Mouse (Mus musculus): ENCODE measurements at regions not wholly inside any gene's neighbourhood (a gene's known extent, or its start where the extent isn't known, plus 50 kb on each side); places are given as distances from the start of the nearest gene placed in this dataset.

DNA sequence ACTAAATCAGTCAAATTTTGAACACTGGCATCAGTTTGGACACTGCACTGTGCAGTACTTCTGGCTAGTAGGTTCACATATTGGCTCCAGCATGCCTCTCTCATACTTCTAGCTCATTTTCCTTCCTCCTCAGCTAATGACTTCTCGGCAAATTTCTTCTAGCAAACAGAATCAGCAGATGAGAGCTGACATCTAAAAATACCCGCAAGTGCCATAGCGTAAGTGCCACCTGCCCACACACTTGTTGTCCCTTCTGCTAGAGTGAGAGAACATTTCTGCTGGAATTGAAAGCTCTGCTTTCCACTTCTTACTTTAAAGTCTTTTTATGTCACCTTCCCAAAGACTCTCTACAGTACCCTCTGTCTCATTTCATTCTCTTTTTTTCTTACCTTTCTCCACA is 835.4 kb upstream of the Celf2 start:
- H3K4me3 ChIP-seq (replicated peaks; ENCODE audit: low read depth, low read length), result no peak overlapping the region
- no peaks in the 10 kb centered on the region for H3K27me3 ChIP-seq (ENCODE audit: insufficient read depth, low read length)
- H3K9me3 ChIP-seq (replicated peaks; ENCODE audit: low read length), result no peaks in the 10 kb centered on the region
- DNase-seq (ENCODE audit: low spot score) (no peak), ATAC-seq (replicated peaks; ENCODE audit: low FRiP score, low read depth) (no peak)
- H3K36me3 ChIP-seq (ENCODE audit: insufficient read depth, low read length), result no peaks in the 10 kb centered on the region
- H3K4me2 ChIP-seq (ENCODE audit: low read length), result no peak overlapping the region
- no peak overlapping the region for H3K27ac ChIP-seq
- H3K4me1 ChIP-seq (replicated peaks; ENCODE audit: insufficient read depth, low read length), result no peaks in the 10 kb centered on the region
- WGBS, result 91% methylated on average over 3 of the region's 3 CpGs
- TF ChIP-seq CTCF (IDR thresholded peaks at IDR 0.05; ENCODE audit: low read depth), result no peak
- no peak overlapping the region for H3K9ac ChIP-seq (ENCODE audit: low read depth, low read length)

DNA sequence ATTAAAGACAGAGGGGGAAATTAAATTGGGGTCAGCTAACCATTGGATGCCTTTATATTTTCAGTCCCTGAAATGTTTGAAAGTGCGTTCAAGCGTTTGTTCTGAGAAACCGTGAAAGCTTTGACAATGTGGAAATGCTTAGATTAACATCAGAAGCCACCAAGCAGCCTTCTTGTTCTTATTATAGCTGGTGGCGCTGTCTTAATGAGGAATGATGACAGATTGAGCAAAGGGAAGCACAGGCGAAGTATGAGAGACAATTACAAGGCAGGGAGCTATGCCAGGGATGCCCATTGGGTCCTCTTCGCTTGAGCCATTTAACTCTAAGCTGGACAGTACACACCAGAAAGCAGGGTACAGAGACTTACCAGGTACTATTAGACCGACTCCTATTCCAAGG is 828.9 kb upstream of the Celf2 start:
- H3K4me1 ChIP-seq (replicated peaks; ENCODE audit: insufficient read depth, low read length), result no peaks in the 10 kb centered on the region
- H3K4me3 ChIP-seq (replicated peaks; ENCODE audit: low read depth, low read length), result no peak overlapping the region
- WGBS, result 80% methylated on average over 7 of the region's 7 CpGs
- H3K36me3 ChIP-seq (ENCODE audit: insufficient read depth, low read length), result no peaks in the 10 kb centered on the region
- DNase-seq (ENCODE audit: low spot score) (no peak), ATAC-seq (replicated peaks; ENCODE audit: low FRiP score, low read depth) (no peak)
- no peak for TF ChIP-seq CTCF (IDR thresholded peaks at IDR 0.05; ENCODE audit: low read depth)
- H3K27me3 ChIP-seq (ENCODE audit: insufficient read depth, low read length), result no peaks in the 10 kb centered on the region
- H3K9me3 ChIP-seq (replicated peaks; ENCODE audit: low read length), result no peaks in the 10 kb centered on the region
- no peak overlapping the region for H3K9ac ChIP-seq (ENCODE audit: low read depth, low read length)
- no peak overlapping the region for H3K4me2 ChIP-seq (ENCODE audit: low read length)
- H3K27ac ChIP-seq, result no peak overlapping the region

DNA sequence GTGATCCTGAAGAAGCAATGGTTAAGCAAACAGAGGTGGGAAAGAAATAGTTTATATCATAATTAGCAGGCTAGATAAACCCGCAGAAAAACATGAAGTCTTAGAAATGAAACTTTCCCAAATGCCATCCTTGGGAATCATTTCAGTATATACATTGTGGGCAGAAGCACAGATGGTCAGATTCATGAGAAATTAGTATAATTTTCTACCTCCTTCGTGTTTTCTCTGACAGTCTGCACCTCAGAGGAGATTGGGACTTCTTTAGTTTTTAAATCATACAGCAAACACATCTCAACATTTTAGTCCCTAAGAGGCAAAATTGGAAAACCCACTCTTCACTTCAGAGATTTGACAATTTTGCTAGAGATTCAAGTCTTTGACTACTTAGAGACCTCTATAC is 786.6 kb upstream of the Celf2 start:
- Histone ChIP-seq H3K9ac (ENCODE audit: low read depth, low read length) (no peak overlapping the region), H3K27ac (no peak overlapping the region), H3K9me3 (replicated peaks; ENCODE audit: low read length) (no peaks in the 10 kb centered on the region), H3K4me2 (ENCODE audit: low read length) (no peak overlapping the region), H3K4me1 (replicated peaks; ENCODE audit: insufficient read depth, low read length) (no peaks in the 10 kb centered on the region), H3K4me3 (replicated peaks; ENCODE audit: low read depth, low read length) (no peak overlapping the region), H3K27me3 (ENCODE audit: insufficient read depth, low read length) (no peaks in the 10 kb centered on the region), H3K36me3 (ENCODE audit: insufficient read depth, low read length) (no peaks in the 10 kb centered on the region)
- no peak for DNase-seq (ENCODE audit: low spot score)
- WGBS, result 65% methylated on average over 2 of the region's 2 CpGs
- TF ChIP-seq CTCF (IDR thresholded peaks at IDR 0.05; ENCODE audit: low read depth), result no peak
- no peak for ATAC-seq (replicated peaks; ENCODE audit: low FRiP score, low read depth)

DNA sequence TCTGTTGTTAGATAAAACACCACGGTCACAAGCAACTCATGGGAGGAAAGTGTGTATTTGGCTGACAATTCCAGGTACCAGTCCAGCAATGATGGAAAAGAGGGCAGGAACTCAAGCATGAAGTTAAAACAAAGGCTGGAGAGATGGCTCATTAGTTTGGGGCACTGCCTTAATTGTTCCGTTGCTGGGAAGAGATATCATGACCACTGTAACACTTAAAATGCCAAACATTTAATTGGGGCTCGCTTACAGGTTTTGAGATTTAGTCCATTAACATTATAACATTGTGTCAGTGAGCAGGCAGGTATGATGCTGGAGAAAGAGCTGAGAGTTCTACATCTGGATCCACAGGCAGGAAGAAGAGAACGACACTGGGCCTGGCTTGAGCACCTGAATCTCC is 782.0 kb upstream of the Celf2 start:
- H3K36me3 ChIP-seq (ENCODE audit: insufficient read depth, low read length), result no peaks in the 10 kb centered on the region
- ATAC-seq (replicated peaks; ENCODE audit: low FRiP score, low read depth), result no peak
- DNase-seq (ENCODE audit: low spot score), result peak; percentile 35
- TF ChIP-seq CTCF (IDR thresholded peaks at IDR 0.05; ENCODE audit: low read depth), result no peak
- H3K9ac ChIP-seq (ENCODE audit: low read depth, low read length), result no peak overlapping the region
- no peaks in the 10 kb centered on the region for H3K4me1 ChIP-seq (replicated peaks; ENCODE audit: insufficient read depth, low read length)
- H3K27ac ChIP-seq, result no peak overlapping the region
- H3K4me3 ChIP-seq (replicated peaks; ENCODE audit: low read depth, low read length), result no peak overlapping the region
- no peaks in the 10 kb centered on the region for H3K9me3 ChIP-seq (replicated peaks; ENCODE audit: low read length)
- no peak overlapping the region for H3K4me2 ChIP-seq (ENCODE audit: low read length)
- WGBS, result 58% methylated on average over 4 of the region's 4 CpGs
- no peaks in the 10 kb centered on the region for H3K27me3 ChIP-seq (ENCODE audit: insufficient read depth, low read length)

DNA sequence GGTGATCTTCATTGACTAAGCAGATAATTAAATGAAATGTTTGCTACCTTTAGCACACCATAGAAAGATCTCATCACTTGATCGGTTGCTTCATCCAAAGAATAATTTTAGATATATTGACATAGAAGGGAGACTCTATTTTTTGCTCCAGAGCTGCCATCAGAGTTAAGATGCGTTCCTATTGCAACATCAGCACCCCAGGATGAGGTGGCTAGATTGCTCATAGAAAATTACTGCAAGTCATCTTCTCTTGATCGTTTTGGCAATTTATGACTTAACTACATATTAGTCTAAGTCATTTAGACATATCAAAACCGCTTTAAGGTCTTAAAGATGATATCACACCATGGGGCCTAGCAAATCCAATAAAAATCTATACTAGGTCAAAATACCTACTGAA is 778.0 kb upstream of the Celf2 start:
- H3K27ac ChIP-seq, result no peak overlapping the region
- H3K4me1 ChIP-seq (replicated peaks; ENCODE audit: insufficient read depth, low read length), result no peaks in the 10 kb centered on the region
- no peak for ATAC-seq (replicated peaks; ENCODE audit: low FRiP score, low read depth)
- WGBS, result 84% methylated on average over 4 of the region's 4 CpGs
- H3K36me3 ChIP-seq (ENCODE audit: insufficient read depth, low read length), result no peaks in the 10 kb centered on the region
- H3K9me3 ChIP-seq (replicated peaks; ENCODE audit: low read length), result no peaks in the 10 kb centered on the region
- no peak overlapping the region for H3K4me2 ChIP-seq (ENCODE audit: low read length)
- H3K4me3 ChIP-seq (replicated peaks; ENCODE audit: low read depth, low read length), result no peak overlapping the region
- no peak overlapping the region for H3K9ac ChIP-seq (ENCODE audit: low read depth, low read length)
- no peak for DNase-seq (ENCODE audit: low spot score)
- no peak for TF ChIP-seq CTCF (IDR thresholded peaks at IDR 0.05; ENCODE audit: low read depth)
- no peaks in the 10 kb centered on the region for H3K27me3 ChIP-seq (ENCODE audit: insufficient read depth, low read length)

DNA sequence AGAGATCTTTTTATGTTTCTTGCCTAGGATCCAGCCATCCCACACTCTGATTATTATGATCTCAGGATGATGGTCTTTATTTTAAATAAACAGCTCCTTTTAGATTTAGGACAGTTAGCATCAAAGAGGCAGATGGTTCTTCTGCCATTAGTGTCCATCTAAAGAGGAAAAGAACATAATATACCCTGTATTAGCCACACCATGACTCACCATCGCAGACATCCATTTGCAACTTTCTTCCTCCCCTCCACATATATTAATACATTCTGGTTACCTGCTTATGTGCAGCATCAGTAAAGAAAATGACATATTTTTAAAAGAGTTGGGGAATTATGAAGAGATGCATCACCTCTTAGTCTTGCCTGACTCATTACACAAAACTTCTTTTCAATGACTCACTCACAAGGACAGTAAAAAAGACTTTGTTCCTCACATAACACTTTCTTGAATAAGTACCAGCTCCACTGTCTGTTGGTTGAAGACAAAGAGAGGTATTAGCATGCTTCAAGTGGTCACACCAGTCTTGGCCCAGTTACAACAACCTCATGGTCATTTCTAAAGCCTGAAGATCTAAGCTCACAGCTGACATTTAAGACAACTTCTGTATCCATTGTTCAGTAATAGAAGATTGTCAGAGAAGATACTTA is 766.9 kb upstream of the Celf2 start:
- H3K9ac ChIP-seq (ENCODE audit: low read depth, low read length), result no peak overlapping the region
- no peak overlapping the region for H3K27ac ChIP-seq
- ATAC-seq (replicated peaks; ENCODE audit: low FRiP score, low read depth), result no peak
- H3K9me3 ChIP-seq (replicated peaks; ENCODE audit: low read length), result no peaks in the 10 kb centered on the region
- no peaks in the 10 kb centered on the region for H3K4me1 ChIP-seq (replicated peaks; ENCODE audit: insufficient read depth, low read length)
- no peak overlapping the region for H3K4me2 ChIP-seq (ENCODE audit: low read length)
- 100% methylated on average over 1 of the region's 1 CpGs for WGBS
- no peak for TF ChIP-seq CTCF (IDR thresholded peaks at IDR 0.05; ENCODE audit: low read depth)
- no peak for DNase-seq (ENCODE audit: low spot score)
- H3K27me3 ChIP-seq (ENCODE audit: insufficient read depth, low read length), result no peaks in the 10 kb centered on the region
- H3K36me3 ChIP-seq (ENCODE audit: insufficient read depth, low read length), result no peaks in the 10 kb centered on the region
- H3K4me3 ChIP-seq (replicated peaks; ENCODE audit: low read depth, low read length), result no peak overlapping the region

Measured in kidney, postnatal 0 days (tissue).